Mouse (Mus musculus): Measurements from ENCODE around the gene Gm13695. TPM values are rescaled to one million over a fixed set of nuclear protein-coding genes. Genes with fewer than 3 reads are reported as not detected.

The Gm13695 gene
- polyA plus RNA-seq (2017; shearing (Covaris generic)): not detected

GRCm38 (mm10) chr2:83967013-83967412 lies at the start of gene Gm13695:
Gene Gm13695, plus strand, starts transcription at chr2:83967313.

GRCm38 (mm10) chr2:83940931-83941361 lies 26.2 kb upstream of the Gm13695 start, which contains the start of gene Zswim2:
Gene Zswim2, minus strand, starts transcription at chr2:83941228.

GRCm38 (mm10) chr2:83955393-83955792 lies 11.7 kb upstream of the Gm13695 start, which contains the start of gene Gm13698:
Gene Gm13698, plus strand, starts transcription at chr2:83955693.

GRCm38 (mm10) chr2:83961203-83961602 lies 5.9 kb upstream of the Gm13695 start, which contains the start of gene Gm13693:
Gene Gm13693, plus strand, starts transcription at chr2:83961503.

GRCm38 (mm10) chr2:83972823-83973222 lies 5.7 kb downstream of the Gm13695 start, which contains the start of gene Gm13696:
Gene Gm13696, plus strand, starts transcription at chr2:83973123.

GRCm38 (mm10) chr2:83978633-83979032 lies 11.5 kb downstream of the Gm13695 start, which contains the start of gene Gm13694:
Gene Gm13694, plus strand, starts transcription at chr2:83978933.

GRCm38 (mm10) chr2:83984443-83984842 lies 17.3 kb downstream of the Gm13695 start, which contains the start of gene Gm13697:
Gene Gm13697, plus strand, starts transcription at chr2:83984743.

GRCm38 (mm10) chr2:83990253-83990652 lies 23.1 kb downstream of the Gm13695 start, which contains the start of gene Gm13691:
Gene Gm13691, plus strand, starts transcription at chr2:83990553.

Other genes starting within 250 kb of the Gm13695 start
- 58.9 TPM for gene Itgav, start 242.9 kb upstream of the Gm13695 start, polyA plus RNA-seq (2017; shearing (Covaris generic))
- 0.37 TPM for gene Fam171b, start 154.7 kb upstream of the Gm13695 start, polyA plus RNA-seq (2017; shearing (Covaris generic))
- not detected for gene Zswim2, start 26.1 kb upstream of the Gm13695 start, polyA plus RNA-seq (2017; shearing (Covaris generic))
- gene Gm13698, start 11.6 kb upstream of the Gm13695 start, polyA plus RNA-seq (2017; shearing (Covaris generic)): not detected
- not detected for gene Gm13693, start 5.8 kb upstream of the Gm13695 start, polyA plus RNA-seq (2017; shearing (Covaris generic))
- not detected for gene Gm13696, start 5.8 kb downstream of the Gm13695 start, polyA plus RNA-seq (2017; shearing (Covaris generic))
- not detected for gene Gm13694, start 11.6 kb downstream of the Gm13695 start, polyA plus RNA-seq (2017; shearing (Covaris generic))
- gene Gm13697, start 17.4 kb downstream of the Gm13695 start, polyA plus RNA-seq (2017; shearing (Covaris generic)): not detected
- gene Gm13691, start 23.2 kb downstream of the Gm13695 start, polyA plus RNA-seq (2017; shearing (Covaris generic)): not detected

All from CD4-positive, CD25-positive, alpha-beta regulatory T cell (primary cell).